Mouse (Mus musculus): Measurements from ENCODE around the gene Lclat1.

GRCm38 (mm10) chr17:73251142-73251502, 143.3 kb downstream of the Lclat1 start:
- TF ChIP-seq GATA1 (IDR thresholded peaks at IDR 0.05; ENCODE audit: borderline replicate concordance, low read length) (no peak), FLI1 (IDR thresholded peaks at IDR 0.05; ENCODE audit: low read length) (no peak)
